Comparison of ENCODE assay signal across 26 mouse cellular contexts in the genomic region with DNA sequence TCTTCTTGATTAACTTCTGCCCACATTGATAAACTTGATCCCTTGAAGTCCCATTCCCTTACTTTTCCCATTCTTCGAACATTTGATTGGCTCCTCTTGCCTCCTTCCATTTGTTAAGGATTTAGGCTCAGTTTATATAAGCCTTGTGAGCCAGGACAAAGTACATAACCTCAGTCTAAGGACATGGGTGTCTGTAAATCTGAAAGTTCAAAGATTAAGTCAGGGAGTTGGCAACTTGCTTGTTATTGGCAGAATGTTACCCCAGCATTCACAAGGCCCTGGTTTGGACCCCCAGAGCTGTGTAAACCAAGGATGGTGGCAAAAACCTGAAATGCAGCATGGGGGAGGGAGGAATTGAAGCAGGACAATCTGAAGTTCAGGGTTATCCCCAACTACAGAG. TPM values are rescaled to one million over a fixed set of nuclear protein-coding genes. Genes with fewer than 3 reads are reported as not detected.
"Had no signal": no experiment of that assay in that cellular context is flagged by ENCODE, and none has a peak within 500 bp of the region (broad histone marks: within the 10 kb centered on the region; RNA-seq: fewer than 3 reads in every experiment).

No protein-coding gene starts in this region.

- H3K4me1 ChIP-seq: midbrain, embryonic 12.5 days; neural tube, embryonic 13.5 days; neural tube, embryonic 15.5 days had no signal

- H3K9ac ChIP-seq: lung, embryonic 14.5 days; midbrain, embryonic 12.5 days; neural tube, embryonic 13.5 days; neural tube, embryonic 15.5 days had no signal

- H3K4me3 ChIP-seq: midbrain, embryonic 10.5 days; midbrain, embryonic 12.5 days; myocyte; neural tube, embryonic 13.5 days; neural tube, embryonic 15.5 days had no signal

- H3K27me3 ChIP-seq: midbrain, embryonic 12.5 days; neural tube, embryonic 13.5 days; neural tube, embryonic 15.5 days had no signal

- DNase-seq: lung, embryonic 14.5 days; lung, postnatal 10 days; lung, postnatal 4 days; midbrain, embryonic 14.5 days; retina, postnatal 1 day; right cerebral cortex, adult 18-20 months; right cerebral cortex, postnatal 25 days; right cerebral cortex, postnatal 4 days; spleen, adult 18-20 months; thymus, adult 18-20 months; thymus, postnatal 14 days; thymus, postnatal 36 days had no signal

- H3K27ac ChIP-seq: midbrain, embryonic 10.5 days; midbrain, embryonic 12.5 days; neural tube, embryonic 13.5 days; neural tube, embryonic 15.5 days had no signal

- H3K36me3 ChIP-seq: midbrain, embryonic 10.5 days; midbrain, embryonic 12.5 days; neural tube, embryonic 13.5 days; neural tube, embryonic 15.5 days had no signal

RNA-seq across cellular contexts. Expression of a gene that starts 1.4 kb away (rescaled TPM):
- total RNA-seq: megakaryocyte, adult 5-6 weeks; megakaryocyte-erythroid progenitor cell, adult 5-6 weeks had no signal
- polyA plus RNA-seq: lung, embryonic 14.5 days; lung, embryonic 16.5 days; midbrain, embryonic 10.5 days; midbrain, embryonic 12.5 days; midbrain, embryonic 14.5 days; midbrain, embryonic 16.5 days; myocyte; neural tube, embryonic 11.5 days; neural tube, embryonic 13.5 days; neural tube, embryonic 15.5 days; small intestine, adult 2 months; stomach, embryonic 14.5 days; stomach, embryonic 16.5 days; thymus, postnatal 0 days had no signal

RNA-seq across cellular contexts. Expression of a gene that starts 15.5 kb away (rescaled TPM):
- total RNA-seq: megakaryocyte, adult 5-6 weeks; megakaryocyte-erythroid progenitor cell, adult 5-6 weeks had no signal
- polyA plus RNA-seq: lung, embryonic 14.5 days; lung, embryonic 16.5 days; midbrain, embryonic 10.5 days; midbrain, embryonic 12.5 days; midbrain, embryonic 14.5 days; midbrain, embryonic 16.5 days; myocyte; neural tube, embryonic 11.5 days; neural tube, embryonic 13.5 days; neural tube, embryonic 15.5 days; small intestine, adult 2 months; stomach, embryonic 14.5 days; stomach, embryonic 16.5 days; thymus, postnatal 0 days had no signal

RNA-seq across cellular contexts. Expression of a gene that starts 15.5 kb away (rescaled TPM):
- total RNA-seq: megakaryocyte, adult 5-6 weeks; megakaryocyte-erythroid progenitor cell, adult 5-6 weeks had no signal
- polyA plus RNA-seq: lung, embryonic 14.5 days; lung, embryonic 16.5 days; midbrain, embryonic 10.5 days; midbrain, embryonic 12.5 days; midbrain, embryonic 14.5 days; midbrain, embryonic 16.5 days; myocyte; neural tube, embryonic 11.5 days; neural tube, embryonic 13.5 days; neural tube, embryonic 15.5 days; small intestine, adult 2 months; stomach, embryonic 14.5 days; stomach, embryonic 16.5 days; thymus, postnatal 0 days had no signal

RNA-seq across cellular contexts. Expression of a gene that starts 27.0 kb away (rescaled TPM):
- total RNA-seq: megakaryocyte, adult 5-6 weeks; megakaryocyte-erythroid progenitor cell, adult 5-6 weeks had no signal
- polyA plus RNA-seq: lung, embryonic 14.5 days; lung, embryonic 16.5 days; midbrain, embryonic 10.5 days; midbrain, embryonic 12.5 days; midbrain, embryonic 14.5 days; midbrain, embryonic 16.5 days; myocyte; neural tube, embryonic 11.5 days; neural tube, embryonic 13.5 days; neural tube, embryonic 15.5 days; small intestine, adult 2 months; stomach, embryonic 14.5 days; stomach, embryonic 16.5 days; thymus, postnatal 0 days had no signal

RNA-seq across cellular contexts. Expression of a gene that starts 27.6 kb away (rescaled TPM):
- total RNA-seq: megakaryocyte, adult 5-6 weeks; megakaryocyte-erythroid progenitor cell, adult 5-6 weeks had no signal
- polyA plus RNA-seq: lung, embryonic 14.5 days; lung, embryonic 16.5 days; midbrain, embryonic 10.5 days; midbrain, embryonic 12.5 days; midbrain, embryonic 14.5 days; midbrain, embryonic 16.5 days; myocyte; neural tube, embryonic 11.5 days; neural tube, embryonic 13.5 days; neural tube, embryonic 15.5 days; small intestine, adult 2 months; stomach, embryonic 14.5 days; stomach, embryonic 16.5 days; thymus, postnatal 0 days had no signal
